Mouse (Mus musculus): Measurements from ENCODE around the gene Bcar3.
"Not testable (repeated sequence)": the region's sequence is repeated elsewhere in the genome, so short reads cannot be mapped to it uniquely, and the experiment has no call there.

Bcar3 gene

GRCm38 (mm10) chr3:122380776-122381175 is 86.8 kb downstream of the Bcar3 start:
- DNase-seq (ENCODE audit: low read depth, low spot score), result no peak

- DNase-seq (ENCODE audit: low read depth, low spot score), result no peak
Measured at GRCm38 (mm10) chr3:122381591-122381990, 87.7 kb downstream of the Bcar3 start.

GRCm38 (mm10) chr3:122386444-122386843 is 92.5 kb downstream of the Bcar3 start:
- no peak for DNase-seq (ENCODE audit: low read depth, low spot score)

- DNase-seq (ENCODE audit: low read depth, low spot score), result no peak
Measured at GRCm38 (mm10) chr3:122387771-122388170, 93.8 kb downstream of the Bcar3 start.

GRCm38 (mm10) chr3:122389972-122390371 is 96.0 kb downstream of the Bcar3 start:
- DNase-seq (ENCODE audit: low read depth, low spot score), result no peak

GRCm38 (mm10) chr3:122391098-122391497 is 97.2 kb downstream of the Bcar3 start:
- no peak for DNase-seq (ENCODE audit: low read depth, low spot score)

GRCm38 (mm10) chr3:122391816-122392215 is 97.9 kb downstream of the Bcar3 start:
- no peak for DNase-seq (ENCODE audit: low read depth, low spot score)

- not testable (repeated sequence) for DNase-seq (ENCODE audit: low read depth, low spot score)
Measured at GRCm38 (mm10) chr3:122393411-122393810, 99.5 kb downstream of the Bcar3 start.

- DNase-seq (ENCODE audit: low read depth, low spot score), result no peak
Measured at GRCm38 (mm10) chr3:122393836-122394374, 100.0 kb downstream of the Bcar3 start.

- no peak for DNase-seq (ENCODE audit: low read depth, low spot score)
Measured at GRCm38 (mm10) chr3:122396957-122397356, 103.0 kb downstream of the Bcar3 start.

- DNase-seq (ENCODE audit: low read depth, low spot score), result no peak
Measured at GRCm38 (mm10) chr3:122397401-122397800, 103.5 kb downstream of the Bcar3 start.

- no peak for DNase-seq (ENCODE audit: low read depth, low spot score)
Measured at GRCm38 (mm10) chr3:122401011-122401410, 107.1 kb downstream of the Bcar3 start.

- no peak for DNase-seq (ENCODE audit: low read depth, low spot score)
Measured at GRCm38 (mm10) chr3:122402143-122402542, 108.2 kb downstream of the Bcar3 start.

- DNase-seq (ENCODE audit: low read depth, low spot score), result no peak
Measured at GRCm38 (mm10) chr3:122403860-122404557, 110.1 kb downstream of the Bcar3 start.

GRCm38 (mm10) chr3:122405203-122405956 is 111.4 kb downstream of the Bcar3 start:
- no peak for DNase-seq (ENCODE audit: low read depth, low spot score)

- DNase-seq (ENCODE audit: low read depth, low spot score), result no peak
Measured at GRCm38 (mm10) chr3:122406416-122406815, 112.5 kb downstream of the Bcar3 start.

- no peak for DNase-seq (ENCODE audit: low read depth, low spot score)
Measured at GRCm38 (mm10) chr3:122407757-122408156, 113.8 kb downstream of the Bcar3 start.

GRCm38 (mm10) chr3:122408798-122409311 is 114.9 kb downstream of the Bcar3 start:
- no peak for DNase-seq (ENCODE audit: low read depth, low spot score)

- no peak for DNase-seq (ENCODE audit: low read depth, low spot score)
Measured at GRCm38 (mm10) chr3:122411590-122411989, 117.7 kb downstream of the Bcar3 start.

GRCm38 (mm10) chr3:122413729-122414561 is 120.0 kb downstream of the Bcar3 start:
- no peak for DNase-seq (ENCODE audit: low read depth, low spot score)

- DNase-seq (ENCODE audit: low read depth, low spot score), result no peak
Measured at GRCm38 (mm10) chr3:122414868-122415267, 120.9 kb downstream of the Bcar3 start.

GRCm38 (mm10) chr3:122417466-122417865 is 123.5 kb downstream of the Bcar3 start:
- no peak for DNase-seq (ENCODE audit: low read depth, low spot score)

All from brain, embryonic 18.5 days (tissue).